Mouse (Mus musculus) testis, adult 2 months (tissue): ENCODE measurements at regions not wholly inside any gene's neighbourhood (a gene's known extent, or its start where the extent isn't known, plus 50 kb on each side); places are given as distances from the start of the nearest gene placed in this dataset.

ENCODE experiments used
- CTCF ChIP-seq: fragments of 200-500 bp; IDR thresholded peaks from 2 replicates; pipeline ENCODE4 v1.5.1; 2012; ENCODE audit warnings: low read depth, mild to moderate bottlenecking, inconsistent platforms, low read length, moderate library complexity; ENCODE audit not compliant: control insufficient read depth, insufficient read depth, insufficient replicate concordance
- POLR2A ChIP-seq: fragments of 200-500 bp; IDR thresholded peaks from 2 replicates; pipeline ENCODE4 v1.6.1; 2012; ENCODE audit warnings: low read depth, mild to moderate bottlenecking, inconsistent platforms, low read length, moderate library complexity; ENCODE audit not compliant: control insufficient read depth

GRCm38 (mm10) chr2:173351831-173352755, 75.8 kb upstream of the Pmepa1 start:
- TF ChIP-seq POLR2A = no peak
- TF ChIP-seq CTCF = no peak
